Comparison of ENCODE assay signal across 18 mouse cellular contexts in the genomic region with DNA sequence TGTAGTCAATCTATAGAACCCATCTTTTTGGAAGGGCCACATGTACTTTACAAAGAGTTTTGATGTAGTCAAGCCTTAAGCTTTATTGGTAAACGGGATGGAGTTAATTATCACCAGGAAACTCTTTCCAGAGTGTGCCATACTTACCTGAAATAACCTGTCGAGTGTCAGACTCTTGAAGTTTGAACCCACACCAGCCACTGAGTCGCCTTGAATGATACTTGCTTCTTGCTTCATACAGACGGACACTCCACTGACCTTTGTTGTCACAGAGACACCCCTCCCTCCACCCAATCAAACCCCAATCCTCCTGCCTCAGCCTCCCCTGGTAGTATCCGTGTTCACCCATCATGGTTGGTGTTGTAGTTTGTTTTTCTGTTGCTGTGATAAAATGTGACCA.
"Had no signal": no experiment of that assay in that cellular context is flagged by ENCODE, and none has a peak within 500 bp of the region (broad histone marks: within the 10 kb centered on the region; RNA-seq: fewer than 3 reads in every experiment).

No protein-coding gene starts in this region.

- H3K27me3 ChIP-seq: midbrain, embryonic 12.5 days; neural tube, embryonic 13.5 days; neural tube, embryonic 15.5 days had no signal

- H3K4me3 ChIP-seq: midbrain, embryonic 10.5 days; midbrain, embryonic 12.5 days; myocyte; neural tube, embryonic 13.5 days; neural tube, embryonic 15.5 days had no signal

- H3K27ac ChIP-seq: midbrain, embryonic 10.5 days; midbrain, embryonic 12.5 days; neural tube, embryonic 13.5 days; neural tube, embryonic 15.5 days had no signal

- H3K9ac ChIP-seq: lung, embryonic 14.5 days; midbrain, embryonic 12.5 days; neural tube, embryonic 13.5 days; neural tube, embryonic 15.5 days had no signal

- H3K4me1 ChIP-seq: midbrain, embryonic 10.5 days; midbrain, embryonic 12.5 days; neural tube, embryonic 13.5 days; neural tube, embryonic 15.5 days had no signal

- H3K9me3 ChIP-seq: midbrain, embryonic 10.5 days; midbrain, embryonic 12.5 days; neural tube, embryonic 13.5 days; neural tube, embryonic 15.5 days had no signal

- ATAC-seq: midbrain, embryonic 16.5 days had no signal

- DNase-seq: lung, embryonic 14.5 days; lung, postnatal 10 days; lung, postnatal 4 days; midbrain, embryonic 14.5 days; retina, postnatal 1 day; right cerebral cortex, adult 18-20 months; right cerebral cortex, postnatal 25 days; right cerebral cortex, postnatal 4 days; spleen, adult 18-20 months; thymus, adult 18-20 months; thymus, postnatal 14 days; thymus, postnatal 36 days had no signal

- H3K4me2 ChIP-seq: lung, embryonic 14.5 days; midbrain, embryonic 12.5 days; neural tube, embryonic 13.5 days; neural tube, embryonic 15.5 days had no signal
